In genomic region chr19:56822448-56822836, GRCm38 (mm10) we compare ENCODE assay signal across 7 mouse cellular contexts. TPM values are rescaled to one million over a fixed set of nuclear protein-coding genes. Genes with fewer than 3 reads are reported as not detected.
DNase-seq lines count a peak whose midpoint lies in the region; ATAC-seq and TF ChIP-seq lines count a peak whose summit lies in the region.

No protein-coding gene starts in this region.

- DNase-seq in retina, adult 2 months (ENCODE audit: low read depth, low spot score), result peak; percentile 32
- DNase-seq in retina, embryonic 14.5 days (ENCODE audit: low spot score), result no peak
- DNase-seq in forebrain, embryonic 11.5 days (ENCODE audit: low spot score), result peak; percentile 53
- DNase-seq in liver, embryonic 13.5 days, result no peak
- DNase-seq in stomach, postnatal 0 days (ENCODE audit: low spot score), result no peak
- DNase-seq in spleen, postnatal 4 days (ENCODE audit: low spot score in 2 of 2), result no peak
- no peak for DNase-seq in thymus, adult 18-20 months

- ATAC-seq in forebrain, embryonic 11.5 days (replicated peaks; ENCODE audit: low FRiP score), result peak; percentile 42
- ATAC-seq in liver, embryonic 13.5 days (ENCODE audit: low read depth), result peak; percentile 32
- no peak; the same call in 1 of the 2 replicates for ATAC-seq in stomach, postnatal 0 days (ENCODE audit: low FRiP score, low TSS enrichment)

- H3K4me2 ChIP-seq in forebrain, embryonic 11.5 days (ENCODE audit: low read depth, low read length, severe bottlenecking), result peak overlapping the region; percentile 55
- peak overlapping the region; percentile 76 for H3K4me2 ChIP-seq in liver, embryonic 13.5 days
- H3K4me2 ChIP-seq in stomach, postnatal 0 days (replicated peaks; ENCODE audit: low read depth), result peak overlapping the region; percentile 52

- no peaks in the 10 kb centered on the region for H3K9me3 ChIP-seq in forebrain, embryonic 11.5 days (ENCODE audit: control insufficient read depth, low read length)
- 0 out of 2 replicates have a peak, but pooled peaks cover 2% of the 10 kb centered on the region for H3K9me3 ChIP-seq in liver, embryonic 13.5 days (replicated peaks)
- H3K9me3 ChIP-seq in stomach, postnatal 0 days (ENCODE audit: control insufficient read depth, low read length), result no peaks in the 10 kb centered on the region

- WGBS in forebrain, embryonic 11.5 days, result 24% methylated on average over 10 of the region's 10 CpGs
- WGBS in liver, embryonic 13.5 days (ENCODE audit: insufficient replicate concordance), result 23% methylated on average over 10 of the region's 10 CpGs
- 18% methylated on average over 10 of the region's 10 CpGs for WGBS in stomach, postnatal 0 days

- no peak overlapping the region for H3K27ac ChIP-seq in forebrain, embryonic 11.5 days (ENCODE audit: low read depth, low read length)
- H3K27ac ChIP-seq in liver, embryonic 13.5 days, result no peak overlapping the region
- H3K27ac ChIP-seq in stomach, postnatal 0 days (replicated peaks), result peak overlapping the region; percentile 45; the same call in 1 of the 2 replicates

- H3K4me1 ChIP-seq in forebrain, embryonic 11.5 days (replicated peaks; ENCODE audit: control insufficient read depth, insufficient read depth, low read length), result no peaks in the 10 kb centered on the region
- H3K4me1 ChIP-seq in liver, embryonic 13.5 days (replicated peaks), result peaks cover 30% of the 10 kb centered on the region
- H3K4me1 ChIP-seq in stomach, postnatal 0 days (replicated peaks; ENCODE audit: control insufficient read depth, insufficient read depth), result peaks cover 3% of the 10 kb centered on the region

- peak overlapping the region; percentile 44; the same call in 1 of the 2 replicates for H3K9ac ChIP-seq in forebrain, embryonic 11.5 days (ENCODE audit: low read length)
- H3K9ac ChIP-seq in liver, embryonic 13.5 days, result peak overlapping the region; percentile 28; the same call in 1 of the 2 replicates
- peak overlapping the region; percentile 2; the same call in 1 of the 2 replicates for H3K9ac ChIP-seq in stomach, postnatal 0 days (ENCODE audit: low read length)

- TF ChIP-seq EP300 in stomach, postnatal 0 days (optimal IDR thresholded peaks at IDR 0.05), result no peak

- no peak for TF ChIP-seq CTCF in stomach, postnatal 0 days (IDR thresholded peaks at IDR 0.05; ENCODE audit: low read depth)

- no peaks in the 10 kb centered on the region for H3K27me3 ChIP-seq in forebrain, embryonic 11.5 days (ENCODE audit: control insufficient read depth, insufficient read depth, low read length)
- H3K27me3 ChIP-seq in liver, embryonic 13.5 days, result peaks cover 33% of the 10 kb centered on the region
- H3K27me3 ChIP-seq in stomach, postnatal 0 days (ENCODE audit: control insufficient read depth, insufficient read depth, low read length), result no peaks in the 10 kb centered on the region

- no peaks in the 10 kb centered on the region for H3K36me3 ChIP-seq in forebrain, embryonic 11.5 days (ENCODE audit: control insufficient read depth, insufficient read depth, low read length)
- H3K36me3 ChIP-seq in liver, embryonic 13.5 days, result no peaks in the 10 kb centered on the region
- H3K36me3 ChIP-seq in stomach, postnatal 0 days (ENCODE audit: control insufficient read depth, insufficient read depth, low read length), result no peaks in the 10 kb centered on the region

- H3K4me3 ChIP-seq in forebrain, embryonic 11.5 days (ENCODE audit: low read depth, low read length), result peak overlapping the region; percentile 96
- peak overlapping the region; percentile 98 for H3K4me3 ChIP-seq in liver, embryonic 13.5 days (replicated peaks)
- peak overlapping the region; percentile 97 for H3K4me3 ChIP-seq in stomach, postnatal 0 days (ENCODE audit: low read depth, low read length)

RNA-seq across cellular contexts. Expression of gene Ccdc186, which starts 0.5 kb away (rescaled TPM):
- polyA plus RNA-seq in forebrain, embryonic 11.5 days (2014; fragmentation: Nextera tagmentation; extraction: Ambion mirVana), result 17.7 and 20.1 TPM in 2 replicates
- 5.7 and 6.4 TPM in 2 replicates for polyA plus RNA-seq in liver, embryonic 13.5 days (2015; fragmentation: Nextera tagmentation; extraction: Ambion mirVana)
- polyA plus RNA-seq in stomach, postnatal 0 days (2015; fragmentation: Nextera tagmentation; extraction: Ambion mirVana), result 9.1 and 13.4 TPM in 2 replicates

RNA-seq across cellular contexts. Expression of gene Tdrd1, which starts 3.6 kb away (rescaled TPM):
- polyA plus RNA-seq in forebrain, embryonic 11.5 days (2014; fragmentation: Nextera tagmentation; extraction: Ambion mirVana), result 0.43 and 0.45 TPM in 2 replicates
- polyA plus RNA-seq in liver, embryonic 13.5 days (2015; fragmentation: Nextera tagmentation; extraction: Ambion mirVana), result 0.05 and 0.09 TPM in 2 replicates
- 1.2 and 1.7 TPM in 2 replicates for polyA plus RNA-seq in stomach, postnatal 0 days (2015; fragmentation: Nextera tagmentation; extraction: Ambion mirVana)

RNA-seq across cellular contexts. Expression of gene Vwa2, which starts 51.6 kb away (rescaled TPM):
- polyA plus RNA-seq in forebrain, embryonic 11.5 days (2014; fragmentation: Nextera tagmentation; extraction: Ambion mirVana), result 0.99 and 1.1 TPM in 2 replicates
- polyA plus RNA-seq in liver, embryonic 13.5 days (2015; fragmentation: Nextera tagmentation; extraction: Ambion mirVana), result not detected in 2 replicates
- 0.99 and 1.0 TPM in 2 replicates for polyA plus RNA-seq in stomach, postnatal 0 days (2015; fragmentation: Nextera tagmentation; extraction: Ambion mirVana)

Comparison
In these comparisons a context has a peak if more than half of its experiments do, and no peak if none do; other contexts are left out.
1. DNase-seq: peak in retina, adult 2 months (single experiment) and forebrain, embryonic 11.5 days (single experiment); none in retina, embryonic 14.5 days (single experiment), liver, embryonic 13.5 days (single experiment), stomach, postnatal 0 days (single experiment), spleen, postnatal 4 days (0 of 2) and thymus, adult 18-20 months (0 of 2).
2. Peak in every context shown above with its lines, with median percentiles within 50 percentile points of each other: H3K4me2 ChIP-seq, H3K4me3 ChIP-seq and H3K9ac ChIP-seq.